Mouse (Mus musculus) cerebellum, adult 2 months (tissue): Measurements from ENCODE around the gene Fuz. TPM values are rescaled to one million over a fixed set of nuclear protein-coding genes. Genes with fewer than 3 reads are reported as not detected.

Source experiments
- DNase-seq, 2 experiments: peaks; one replicate each; pipeline ENCODE4 v3.0.0; 2021
- H3K27ac ChIP-seq: fragments of 200-500 bp; 2 replicates; pipeline ENCODE4 v1.5.1; 2012; ENCODE audit warnings: low read length, control low read depth, inconsistent platforms; ENCODE audit not compliant: insufficient read depth
- H3K27me3 ChIP-seq: fragments of 200-500 bp; 2 replicates; pipeline ENCODE4 v1.6.1; 2012; ENCODE audit warnings: inconsistent platforms, mild to moderate bottlenecking, low read length, moderate library complexity; ENCODE audit not compliant: control insufficient read depth, insufficient read depth
- H3K4me1 ChIP-seq: fragments of 200-500 bp; 2 replicates; pipeline ENCODE4 v1.6.1; 2011; ENCODE audit warnings: low read length; ENCODE audit not compliant: control insufficient read depth, insufficient read depth
- H3K4me3 ChIP-seq: fragments of 200-500 bp; replicated peaks from 2 replicates; pipeline ENCODE3; 2011; ENCODE audit warnings: mild to moderate bottlenecking, low read depth, low read length, control low read depth; ENCODE audit not compliant: insufficient read depth
- CTCF ChIP-seq: fragments of 200-500 bp; IDR thresholded peaks from 2 replicates; pipeline ENCODE4 v1.5.1; 2011; ENCODE audit warnings: low read depth, mild to moderate bottlenecking, control low read depth, low read length, moderate library complexity, borderline replicate concordance; ENCODE audit not compliant: insufficient read depth
- POLR2A ChIP-seq: fragments of 200-500 bp; IDR thresholded peaks from 2 replicates; pipeline ENCODE4 v1.6.1; 2011; ENCODE audit warnings: low read length, control low read depth, borderline replicate concordance; ENCODE audit not compliant: insufficient read depth
- WGBS: fragments of 180-500 bp; shearing (Covaris S2); methylation state at CpG from one replicate; pipeline ENCODE4 v1.1.7; 2018; 5-methylcytosine and 5-hydroxymethylcytosine counted together
- polyA plus RNA-seq: library from polyadenylated mRNA; depleted of rRNA; stranded (reverse); fragments of >200 nt; gene quantifications from 2 replicates; pipeline ENCODE4 v1.2.3, GENCODE M21; 2012

Fuz gene
- polyA plus RNA-seq, 1 experiment: 29.0 TPM

GRCm38 (mm10) chr7:44886964-44887363, 8.9 kb upstream of the Fuz start:
- TF ChIP-seq POLR2A (no peak), CTCF (no peak)
- DNase-seq: no peak
- 80% methylated on average over 7 of the region's 7 CpGs for WGBS
- H3K27me3 ChIP-seq: no peaks in the 10 kb centered on the region
- H3K27ac ChIP-seq: no peak overlapping the region; the same call in 1 of the 2 replicates
- peaks cover 47% of the 10 kb centered on the region for H3K4me1 ChIP-seq
- H3K4me3 ChIP-seq: no peak overlapping the region

- H3K27ac ChIP-seq: peak overlapping the region; percentile 68
- H3K4me3 ChIP-seq: no peak overlapping the region
- 8% methylated on average over 13 of the region's 13 CpGs for WGBS
- H3K4me1 ChIP-seq: peaks cover 47% of the 10 kb centered on the region
- TF ChIP-seq CTCF (no peak), POLR2A (no peak)
- no peaks in the 10 kb centered on the region for H3K27me3 ChIP-seq
- peak in 1 of 2 experiments; percentile 32 for DNase-seq
These were observed 7.4 kb upstream of the Fuz start for GRCm38 (mm10) chr7:44888256-44889105.

GRCm38 (mm10) chr7:44890180-44890579, 5.7 kb upstream of the Fuz start:
- no peaks in the 10 kb centered on the region for H3K27me3 ChIP-seq
- no peak for DNase-seq
- TF ChIP-seq POLR2A (no peak), CTCF (no peak)
- no peak overlapping the region for H3K27ac ChIP-seq
- peaks cover 36% of the 10 kb centered on the region for H3K4me1 ChIP-seq
- 78% methylated on average over 7 of the region's 7 CpGs for WGBS
- no peak overlapping the region for H3K4me3 ChIP-seq

GRCm38 (mm10) chr7:44890737-44891136, 5.1 kb upstream of the Fuz start:
- Histone ChIP-seq H3K27ac (no peak overlapping the region), H3K4me3 (peak overlapping the region; percentile 36), H3K4me1 (peaks cover 32% of the 10 kb centered on the region), H3K27me3 (no peaks in the 10 kb centered on the region)
- WGBS: 3% methylated on average over 4 of the region's 4 CpGs
- DNase-seq: peak in 1 of 2 experiments; percentile 36
- TF ChIP-seq POLR2A (no peak), CTCF (no peak)

- under 1% methylated on average over 6 of the region's 6 CpGs for WGBS
- H3K27ac ChIP-seq: no peak overlapping the region
- H3K27me3 ChIP-seq: no peaks in the 10 kb centered on the region
- DNase-seq: no peak
- H3K4me3 ChIP-seq: peak overlapping the region; percentile 91
- TF ChIP-seq POLR2A (no peak), CTCF (no peak)
- peaks cover 27% of the 10 kb centered on the region for H3K4me1 ChIP-seq
These were observed 4.3 kb upstream of the Fuz start for GRCm38 (mm10) chr7:44891611-44892010.

- Histone ChIP-seq H3K27ac (peak within 1 kb of the TSS; percentile 96), H3K27me3 (no peaks in the 10 kb centered on the region), H3K4me1 (peaks cover 29% of the 10 kb centered on the region), H3K4me3 (peak within 1 kb of the TSS; percentile 91)
- peak; percentile 90 to 93 for DNase-seq
- peak; percentile 74 for TF ChIP-seq POLR2A
- TF ChIP-seq CTCF: no peak
- under 1% methylated on average over 56 of the region's 56 CpGs for WGBS
These were observed 3.5 kb upstream of the Fuz start, which contains the start of gene Med25 for GRCm38 (mm10) chr7:44892276-44892921. Gene Med25, minus strand, starts transcription at chr7:44892712.

- Histone ChIP-seq H3K27me3 (no peaks in the 10 kb centered on the region), H3K4me1 (peaks cover 30% of the 10 kb centered on the region), H3K4me3 (no peak overlapping the region), H3K27ac (no peak overlapping the region)
- WGBS: under 1% methylated on average over 8 of the region's 8 CpGs
- no peak for DNase-seq
- TF ChIP-seq CTCF (no peak), POLR2A (no peak)
These were observed 2.7 kb upstream of the Fuz start for GRCm38 (mm10) chr7:44893197-44893596.

GRCm38 (mm10) chr7:44894175-44894574, 1.7 kb upstream of the Fuz start:
- TF ChIP-seq POLR2A (no peak), CTCF (no peak)
- Histone ChIP-seq H3K4me1 (peaks cover 25% of the 10 kb centered on the region), H3K4me3 (no peak overlapping the region), H3K27me3 (no peaks in the 10 kb centered on the region), H3K27ac (no peak overlapping the region)
- DNase-seq: no peak
- WGBS: 86% methylated on average over 3 of the region's 3 CpGs

- WGBS: 2% methylated on average over 7 of the region's 7 CpGs
- no peak overlapping the region; the same call in 1 of the 2 replicates for H3K27ac ChIP-seq
- H3K27me3 ChIP-seq: no peaks in the 10 kb centered on the region
- peak overlapping the region; percentile 66 for H3K4me3 ChIP-seq
- no peak for TF ChIP-seq POLR2A
- TF ChIP-seq CTCF: no peak
- no peak for DNase-seq
- peaks cover 24% of the 10 kb centered on the region for H3K4me1 ChIP-seq
These were observed 680 bp upstream of the Fuz start for GRCm38 (mm10) chr7:44895206-44895592.
